Mouse (Mus musculus) megakaryocyte, embryonic 14.5 days (primary cell): Measurements from ENCODE around the gene Obscn.

Source experiments
- FLI1 ChIP-seq: IDR thresholded peaks from 2 replicates; pipeline ENCODE4 v1.6.1; 2012; ENCODE audit warnings: low read length, inconsistent platforms, mixed read lengths
- GATA1 ChIP-seq: IDR thresholded peaks from 3 replicates; pipeline ENCODE4 v1.6.1; 2012; ENCODE audit warnings: mixed read lengths, low read length, inconsistent platforms, borderline replicate concordance

DNA sequence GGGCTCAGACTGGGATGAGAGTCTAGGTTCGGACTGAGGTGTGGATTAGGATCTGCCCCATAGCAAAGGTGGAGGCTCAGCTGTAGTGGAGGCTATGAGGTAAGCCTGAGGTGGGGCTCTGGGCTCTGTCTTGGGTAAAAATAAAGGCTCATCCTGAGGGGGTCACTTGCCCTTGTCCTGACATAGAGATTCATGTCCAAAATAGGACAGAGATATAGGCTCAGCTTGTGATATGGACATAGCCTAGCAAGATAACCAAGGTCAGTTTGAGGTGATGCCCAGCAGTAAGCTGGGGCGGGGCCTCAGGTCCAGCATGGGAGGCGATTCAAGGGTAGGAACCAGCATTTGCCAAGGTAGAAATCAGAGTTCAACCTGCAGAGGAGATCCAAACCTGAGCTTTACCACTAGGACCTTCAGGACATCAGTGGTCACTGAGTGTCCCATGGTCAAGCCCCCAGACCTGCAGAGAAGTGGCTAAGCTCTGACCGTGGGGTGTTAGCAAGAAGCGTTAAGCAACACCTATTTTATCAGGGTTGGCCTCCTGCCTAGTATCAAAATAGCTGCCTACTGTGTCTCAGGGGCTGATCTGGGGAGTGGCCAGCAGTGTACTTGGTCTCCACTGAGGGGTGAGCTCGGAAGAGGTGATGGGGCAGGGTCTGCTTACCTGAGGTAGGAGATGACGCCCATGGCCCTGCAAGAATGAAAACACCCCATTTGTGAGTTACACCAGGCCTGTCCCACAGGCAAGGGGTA lies 133.7 kb downstream of the Obscn start:
- no peak for TF ChIP-seq FLI1
- TF ChIP-seq GATA1, result no peak
